Mouse (Mus musculus) small intestine, adult 2 months (tissue): ENCODE results near the gene Susd6.

Source experiments
- CTCF ChIP-seq: fragments of 200-500 bp; IDR thresholded peaks from 2 replicates; pipeline ENCODE4 v1.5.1; 2012; ENCODE audit warnings: low read depth, mild to moderate bottlenecking, control low read depth, inconsistent platforms, low read length, moderate library complexity, mixed read lengths; ENCODE audit not compliant: insufficient replicate concordance, insufficient read length; ENCODE audit errors: extremely low read depth
- POLR2A ChIP-seq: fragments of 200-500 bp; IDR thresholded peaks from 2 replicates; pipeline ENCODE4 v1.6.1; 2012; ENCODE audit warnings: low read depth, mild to moderate bottlenecking, control low read depth, inconsistent platforms, low read length, moderate library complexity

DNA sequence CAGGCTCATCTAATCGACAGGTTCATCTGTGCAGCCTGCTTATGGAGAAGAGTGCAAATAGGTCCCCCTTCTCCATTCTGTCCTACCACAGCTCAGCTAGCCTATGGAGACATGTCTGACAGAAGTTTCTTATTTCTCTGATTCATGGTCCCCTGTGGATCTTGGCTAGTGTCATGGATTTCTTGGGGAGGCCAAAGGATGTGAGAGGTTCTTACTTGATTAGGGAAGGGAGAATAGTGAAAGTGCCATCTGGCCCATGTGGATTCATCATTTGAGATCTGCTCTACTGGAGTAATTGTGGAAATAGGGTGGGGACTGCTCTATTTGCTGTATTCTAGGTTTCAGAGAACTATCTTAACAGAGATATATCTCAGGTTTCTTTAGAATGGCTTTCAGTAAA, 51.3 kb downstream of the Susd6 start:
- TF ChIP-seq CTCF (no peak), POLR2A (no peak)
